Mouse (Mus musculus) thymus, postnatal 36 days (tissue): Measurements from ENCODE around the gene Msl1.

ENCODE experiments used
- DNase-seq, 2 experiments: peaks; one replicate each; pipeline ENCODE4 v3.0.0; 2022; ENCODE audit warnings: mixed read lengths in 2 of 2

Msl1 gene

DNA sequence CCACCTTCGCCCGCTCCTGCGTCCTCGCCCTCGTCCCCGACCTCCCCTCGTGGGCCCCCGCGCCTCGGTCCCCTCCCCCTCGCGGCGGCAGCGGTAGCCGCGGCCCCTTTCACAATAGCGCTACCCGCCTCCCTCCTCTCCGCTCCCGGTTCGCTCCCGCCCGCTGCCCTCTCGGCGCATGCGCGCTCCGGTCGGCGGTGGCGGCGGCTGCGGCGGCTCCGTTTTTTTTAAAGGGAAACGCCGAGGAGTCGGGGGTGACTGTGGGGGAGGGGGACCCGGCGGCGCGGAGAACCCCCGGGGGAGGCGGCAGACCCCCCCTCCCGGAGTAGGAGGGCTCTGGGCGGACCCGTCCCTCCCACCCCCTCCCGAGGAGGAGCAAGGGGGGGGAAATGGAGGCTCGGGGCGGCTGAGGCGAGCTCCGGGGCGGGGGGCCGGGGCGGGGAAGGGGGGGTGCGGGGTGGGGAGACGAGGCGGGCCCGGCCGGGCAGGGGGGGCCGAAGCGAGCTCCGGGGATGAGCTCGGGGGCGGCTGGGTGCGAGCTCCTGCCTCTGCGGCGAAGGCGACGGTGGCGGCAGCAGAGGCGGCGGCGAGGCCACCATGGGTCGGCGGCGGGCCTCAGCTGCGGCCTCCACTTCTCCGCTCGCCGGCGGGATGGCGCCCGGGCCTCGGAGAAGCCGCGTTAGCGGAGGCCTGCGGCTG, at the start of gene Msl1:
Msl1 (plus strand) TSS at position 502 of the 699 bp plus-strand sequence.
- peak; percentile 88 to 92 for DNase-seq

DNA sequence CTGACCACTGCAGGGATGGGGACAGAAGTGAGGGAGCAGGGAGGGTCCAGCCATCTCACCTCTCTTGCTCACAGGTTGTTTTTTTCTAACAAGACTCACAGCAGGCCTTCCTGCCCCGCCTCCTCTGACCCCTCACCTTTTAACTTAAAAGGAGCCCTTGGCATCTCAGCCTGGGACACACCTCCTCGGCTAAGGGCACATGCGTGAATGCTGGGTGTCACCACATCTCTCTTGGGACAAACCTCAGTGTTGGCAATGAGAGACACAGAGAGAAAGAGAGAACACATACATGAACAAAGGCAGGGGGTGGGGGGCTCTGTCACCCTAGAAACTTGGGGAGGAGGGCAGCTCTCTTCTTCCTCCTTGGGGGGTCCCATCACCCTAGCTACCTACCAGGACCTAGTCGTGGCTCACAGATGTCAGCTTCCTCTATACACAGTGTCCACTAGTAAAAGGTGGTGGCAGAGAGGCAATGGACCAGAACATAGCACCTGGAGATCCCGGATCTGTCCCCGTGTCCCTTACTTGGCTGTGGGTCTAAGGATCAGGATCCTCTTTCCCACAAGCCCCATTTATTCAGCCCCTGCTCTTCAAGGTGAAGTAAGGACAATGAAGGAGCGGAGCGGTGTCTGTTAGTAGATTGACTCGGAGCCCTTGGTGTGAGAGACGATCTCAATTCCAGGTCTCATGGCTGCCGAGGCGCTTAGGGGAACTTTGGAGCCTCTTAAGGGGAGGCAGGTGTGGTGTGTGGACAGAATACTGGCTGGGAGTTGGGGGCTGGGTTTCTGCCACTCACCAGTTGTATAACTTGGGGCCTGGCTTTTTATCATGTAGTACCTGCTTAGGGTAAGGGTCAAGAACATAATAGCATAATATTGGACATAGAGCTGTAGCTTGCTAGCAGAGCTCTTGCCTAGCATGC, 49.1 kb upstream of the Msl1 start:
- DNase-seq, result no peak

DNA sequence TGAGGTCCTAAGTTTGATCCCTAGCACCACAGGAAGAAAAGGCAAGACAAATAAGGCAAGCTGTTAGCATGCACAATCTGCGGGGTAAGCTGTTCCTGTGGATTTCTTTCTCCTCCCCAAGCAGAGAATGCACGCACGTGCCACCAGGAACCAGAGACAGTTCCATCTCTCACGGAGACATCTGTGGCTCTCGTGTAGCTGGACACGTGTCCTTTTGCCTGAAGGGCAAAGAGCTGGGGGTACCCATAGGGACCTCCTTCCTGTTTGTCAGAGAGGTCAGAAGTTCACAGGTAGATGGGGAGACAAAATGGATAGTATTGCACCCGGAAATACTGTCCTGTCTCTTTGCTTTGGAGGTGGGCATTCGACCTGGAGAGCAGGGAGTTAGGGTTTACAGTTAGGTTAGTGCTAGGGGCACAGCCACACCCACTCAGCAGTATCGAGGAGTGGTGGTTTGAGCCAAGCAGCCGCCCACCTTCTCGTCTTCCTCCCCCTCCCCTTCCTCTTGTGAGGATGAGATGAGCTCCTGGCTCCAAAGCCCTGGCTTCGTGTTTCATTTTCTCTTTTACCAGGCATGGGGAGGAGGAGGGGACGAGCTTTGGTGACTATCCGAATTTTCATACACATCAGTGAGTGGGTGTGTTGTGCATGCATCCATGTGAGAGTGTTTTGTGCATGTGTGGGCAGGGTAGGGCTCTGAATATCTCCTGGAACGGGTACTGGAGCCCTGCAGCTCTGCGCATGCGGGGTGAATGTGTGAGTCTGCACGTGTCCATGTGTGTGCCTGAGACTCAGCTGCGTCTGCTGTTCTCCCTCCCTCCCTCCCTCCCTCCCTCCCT, 48.2 kb upstream of the Msl1 start:
- peak; percentile 78 to 84 for DNase-seq

DNA sequence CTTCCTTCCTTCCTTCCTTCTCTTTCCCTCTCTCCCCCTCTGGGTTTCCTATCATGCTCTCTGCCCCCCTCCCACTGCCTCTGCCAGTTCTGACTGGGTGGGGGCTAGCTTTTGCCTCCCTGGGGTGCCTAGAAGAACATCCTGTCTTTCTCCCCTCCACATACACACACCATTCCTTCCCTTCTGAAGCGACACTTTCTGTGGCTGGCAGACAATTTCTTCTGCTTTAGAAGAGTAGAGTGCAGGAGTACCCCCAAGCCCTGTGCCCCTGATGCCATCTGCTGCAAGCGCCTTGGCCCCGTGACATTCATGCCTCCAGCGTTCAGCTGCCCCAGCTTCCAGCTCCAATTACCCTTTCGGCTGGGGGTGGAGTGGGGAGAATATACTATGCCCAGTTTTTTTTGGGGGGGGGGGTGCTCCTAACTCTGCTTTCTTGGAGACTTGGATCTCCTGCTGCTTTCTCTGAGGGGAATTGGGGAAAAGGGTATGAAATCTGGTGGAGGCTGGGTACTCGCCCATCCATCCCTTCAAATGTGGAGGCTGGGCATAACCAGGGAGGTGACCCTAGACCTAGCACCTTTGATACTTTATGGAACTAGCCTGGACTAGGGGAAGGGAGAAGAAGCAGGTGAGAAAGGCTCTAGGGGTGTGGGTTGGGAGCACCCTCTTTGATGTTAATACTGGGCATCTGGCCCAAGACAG, 47.4 kb upstream of the Msl1 start:
- DNase-seq, result peak in 1 of 2 experiments; percentile 40

DNA sequence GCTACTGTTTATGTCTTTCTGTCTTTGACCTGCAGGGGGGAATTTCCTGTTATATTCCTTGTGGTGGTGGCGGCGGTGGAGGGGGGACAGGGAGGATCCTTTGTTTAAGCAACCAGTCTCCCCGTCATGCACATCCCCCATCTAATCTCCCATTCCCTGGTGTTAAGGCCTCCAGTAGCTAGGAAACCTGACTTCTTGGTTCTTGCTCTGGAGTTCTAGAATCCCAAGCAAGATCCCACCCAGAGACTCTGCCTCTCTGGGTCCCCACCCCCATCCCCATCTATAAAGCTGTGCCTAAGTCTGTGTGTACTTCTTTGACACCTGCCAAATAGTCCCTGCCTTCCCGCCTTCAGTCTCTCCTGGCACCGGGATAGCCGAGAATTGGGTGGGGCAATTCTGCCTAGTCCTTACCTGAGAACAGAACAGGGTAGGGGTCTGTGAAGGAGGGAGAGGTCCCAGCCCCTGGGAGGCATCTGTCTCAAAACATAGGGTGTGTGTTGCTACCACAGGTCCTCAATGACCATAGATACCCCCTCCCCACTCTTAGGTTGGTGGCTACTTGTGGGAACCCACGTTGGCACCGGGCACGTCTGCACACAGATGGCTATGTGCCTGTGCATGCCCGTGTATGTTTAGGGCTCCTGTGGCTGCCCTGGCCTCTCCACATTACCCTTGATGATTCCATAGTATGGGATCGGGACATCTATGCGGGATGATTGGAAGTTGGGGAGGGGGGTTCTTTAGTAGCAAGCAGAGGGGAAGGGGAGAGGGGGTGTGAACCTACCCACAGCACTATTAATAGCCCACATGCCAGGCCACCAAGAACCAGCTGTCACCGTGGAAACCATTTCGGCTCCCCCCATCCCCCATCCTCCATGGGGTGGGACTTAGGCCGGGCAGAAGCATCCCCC, 46.6 kb upstream of the Msl1 start:
- DNase-seq, result no peak

DNA sequence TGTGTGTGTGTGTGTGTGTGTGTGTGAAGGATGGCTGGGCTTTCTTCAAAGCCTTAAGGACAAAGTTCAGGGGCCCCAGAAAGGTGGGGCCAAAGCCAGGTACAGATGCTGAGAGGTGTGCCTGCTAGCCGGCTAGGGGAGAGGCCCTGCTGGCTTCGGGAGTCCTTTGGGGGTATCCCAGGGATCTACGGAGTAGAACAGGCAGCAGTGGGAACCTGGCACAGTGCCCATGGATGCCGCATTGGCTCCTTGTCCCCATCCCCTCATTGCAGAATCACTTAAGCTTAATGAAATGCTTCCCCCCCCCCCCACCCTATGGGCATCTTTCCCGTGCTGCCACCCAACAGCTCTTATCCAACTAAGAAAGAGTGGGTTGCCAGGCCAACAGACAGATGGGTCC, 45.6 kb upstream of the Msl1 start:
- no peak for DNase-seq

DNA sequence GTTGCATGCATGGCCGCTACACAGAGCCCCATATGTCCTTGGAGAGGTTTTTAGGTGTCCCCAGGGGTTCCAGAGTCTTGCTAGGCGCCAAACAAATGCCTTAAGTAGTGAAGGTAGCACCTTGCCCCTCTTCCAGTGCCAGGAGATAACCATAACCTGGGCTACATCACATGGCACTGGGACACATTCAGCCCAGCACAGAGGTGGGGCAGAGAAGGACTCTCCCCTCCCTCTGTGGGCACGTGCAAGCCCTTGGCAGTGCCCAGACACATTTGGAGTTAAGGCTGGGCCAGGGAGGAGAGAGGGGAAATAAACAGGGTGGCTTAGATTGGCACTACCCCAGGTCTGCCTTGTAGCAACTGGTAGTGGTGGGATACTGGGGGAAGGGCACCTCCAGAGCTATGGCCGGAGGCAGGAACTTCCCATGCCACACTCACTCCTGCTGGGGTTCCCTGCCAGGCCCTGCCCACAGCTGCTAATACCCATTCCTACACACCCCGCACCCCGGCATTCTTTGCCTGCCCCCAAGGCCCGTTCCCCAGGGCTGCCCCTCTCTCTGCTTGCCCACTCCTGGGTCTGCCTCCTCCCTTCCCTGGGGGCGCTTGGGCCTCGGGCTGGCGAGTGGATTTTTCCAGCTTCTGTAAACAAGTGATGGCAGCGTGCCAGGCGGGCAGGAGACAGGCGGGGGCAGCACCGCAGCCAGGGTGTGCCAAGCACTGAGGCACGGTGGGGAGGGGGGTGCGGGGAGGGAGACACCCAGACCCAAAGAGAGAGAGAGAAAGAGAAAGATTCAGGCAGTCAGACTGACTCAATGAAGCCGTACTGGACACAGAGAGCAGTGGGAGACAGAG, 44.7 kb upstream of the Msl1 start:
- DNase-seq, result no peak

DNA sequence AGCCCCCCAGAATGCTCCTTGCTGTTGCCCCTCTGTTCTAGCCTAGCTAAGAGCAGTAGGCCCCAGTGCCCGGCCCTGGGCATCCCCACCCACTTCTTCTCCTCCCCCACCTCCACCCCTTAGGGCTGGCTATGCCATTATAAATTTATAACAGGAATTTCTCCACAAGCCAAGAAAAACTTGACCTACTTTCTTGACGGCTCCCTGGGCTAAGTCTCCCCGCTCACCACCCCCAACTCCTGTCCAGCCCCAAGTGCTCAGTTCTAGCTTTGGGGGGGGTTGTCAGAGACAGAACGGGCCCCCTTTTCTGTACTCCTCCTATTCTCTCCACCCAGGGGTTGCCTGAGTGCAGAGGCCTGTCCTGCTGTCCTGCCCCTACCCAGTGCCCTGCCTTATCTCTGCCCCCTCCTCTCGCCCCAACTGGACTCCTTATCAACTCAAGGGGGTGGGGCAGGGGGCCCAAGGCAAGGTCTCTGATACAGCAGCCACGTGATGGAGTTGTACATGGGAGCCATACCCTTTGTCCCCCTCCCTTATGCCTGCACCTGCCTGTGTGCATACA, 44.0 kb upstream of the Msl1 start:
- DNase-seq, result no peak

- DNase-seq, result no peak
Measured at GRCm38 (mm10) chr11:98752562-98753140, 42.7 kb upstream of the Msl1 start.

DNA sequence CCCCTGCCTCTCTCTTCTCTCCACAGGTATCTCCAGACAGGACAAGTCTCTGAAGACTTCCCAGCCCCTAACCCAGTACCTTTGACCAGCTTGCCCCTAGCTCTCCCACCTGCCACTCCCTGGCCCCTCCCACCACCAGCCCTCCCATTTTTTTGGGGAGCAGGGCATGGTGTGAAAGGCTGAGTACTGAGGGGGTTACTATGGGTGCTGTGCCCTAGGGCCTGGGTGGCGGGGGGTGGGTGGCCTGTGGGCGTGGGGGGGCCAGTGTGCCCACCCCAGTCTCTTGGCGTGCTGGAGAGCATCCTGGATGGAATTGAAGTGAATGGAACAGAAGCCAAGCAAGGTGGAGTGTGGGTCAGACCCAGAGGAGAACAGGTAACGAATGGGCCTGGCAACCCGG, 42.1 kb upstream of the Msl1 start:
- DNase-seq, result no peak

DNA sequence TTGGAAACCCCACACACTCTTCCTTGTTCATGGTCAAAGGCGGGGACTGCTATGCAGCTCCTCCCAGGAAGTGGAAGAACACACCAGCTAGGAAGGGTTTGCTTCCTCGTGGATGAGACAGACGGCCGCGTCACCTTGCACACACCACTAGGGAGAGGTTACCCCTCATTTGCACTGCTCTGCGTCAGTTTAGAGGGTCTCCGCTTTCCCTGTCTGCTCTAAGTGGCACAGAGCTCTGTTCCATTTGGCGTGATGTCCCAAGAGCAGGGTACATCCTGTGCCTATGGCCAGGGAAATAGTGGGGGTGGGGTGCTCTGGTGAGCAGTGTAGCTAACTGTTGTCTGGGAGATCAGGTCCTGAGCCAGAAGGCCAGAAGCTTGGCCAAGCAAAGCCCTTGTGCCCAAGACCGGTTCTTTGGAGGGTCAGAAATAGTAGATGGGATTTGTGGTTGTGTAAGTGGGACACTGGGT, 41.1 kb upstream of the Msl1 start:
- no peak for DNase-seq

DNA sequence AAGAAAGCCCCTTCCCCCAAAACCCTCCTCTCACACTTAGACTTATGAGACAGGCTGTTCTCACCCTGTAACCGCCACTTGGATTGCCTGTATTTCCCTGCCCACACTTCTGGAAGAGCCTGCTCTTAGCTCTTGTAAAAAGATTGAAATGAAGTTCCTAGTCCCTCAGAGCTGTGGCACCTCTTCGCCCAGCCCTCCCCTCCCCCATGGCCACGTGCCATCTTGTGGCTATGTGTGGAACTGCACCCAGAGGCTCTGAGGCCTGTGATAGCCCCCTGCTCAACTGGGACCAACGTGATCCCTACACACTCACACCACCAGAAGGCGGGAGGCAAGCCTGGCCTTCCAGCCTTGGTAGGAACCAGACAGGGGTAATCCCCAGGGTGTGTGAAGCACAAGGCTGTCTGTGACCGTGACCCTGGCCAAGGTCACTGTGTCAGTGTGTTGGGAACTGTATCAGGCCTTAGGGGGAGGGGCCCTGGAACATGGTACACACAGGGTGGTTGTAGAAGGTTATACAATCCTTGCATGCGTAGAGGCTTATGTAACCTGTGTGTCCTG, 40.6 kb upstream of the Msl1 start:
- peak; percentile 77 to 82 for DNase-seq

- DNase-seq, result no peak
Measured at GRCm38 (mm10) chr11:98755726-98756380, 39.5 kb upstream of the Msl1 start.

DNA sequence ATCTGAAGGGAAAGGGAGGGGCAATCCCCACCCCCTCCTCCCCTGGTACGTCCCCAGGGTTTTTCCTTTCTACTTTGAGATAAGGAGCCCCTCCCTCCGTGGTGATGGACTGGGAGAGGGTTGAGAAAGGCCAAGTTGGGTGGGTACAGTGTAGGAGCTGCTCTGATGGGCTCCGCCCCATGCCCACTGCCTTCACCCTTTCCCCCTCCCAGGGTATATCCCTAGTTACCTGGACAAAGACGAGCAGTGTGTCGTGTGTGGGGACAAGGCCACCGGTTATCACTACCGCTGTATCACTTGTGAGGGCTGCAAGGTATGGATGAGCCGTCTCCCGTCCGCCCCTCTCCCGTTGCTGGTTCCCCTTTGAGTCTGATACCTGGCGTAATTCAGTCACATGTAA, 38.6 kb upstream of the Msl1 start:
- DNase-seq, result no peak

- no peak for DNase-seq
Measured at GRCm38 (mm10) chr11:98761939-98762338, 33.4 kb upstream of the Msl1 start.

DNA sequence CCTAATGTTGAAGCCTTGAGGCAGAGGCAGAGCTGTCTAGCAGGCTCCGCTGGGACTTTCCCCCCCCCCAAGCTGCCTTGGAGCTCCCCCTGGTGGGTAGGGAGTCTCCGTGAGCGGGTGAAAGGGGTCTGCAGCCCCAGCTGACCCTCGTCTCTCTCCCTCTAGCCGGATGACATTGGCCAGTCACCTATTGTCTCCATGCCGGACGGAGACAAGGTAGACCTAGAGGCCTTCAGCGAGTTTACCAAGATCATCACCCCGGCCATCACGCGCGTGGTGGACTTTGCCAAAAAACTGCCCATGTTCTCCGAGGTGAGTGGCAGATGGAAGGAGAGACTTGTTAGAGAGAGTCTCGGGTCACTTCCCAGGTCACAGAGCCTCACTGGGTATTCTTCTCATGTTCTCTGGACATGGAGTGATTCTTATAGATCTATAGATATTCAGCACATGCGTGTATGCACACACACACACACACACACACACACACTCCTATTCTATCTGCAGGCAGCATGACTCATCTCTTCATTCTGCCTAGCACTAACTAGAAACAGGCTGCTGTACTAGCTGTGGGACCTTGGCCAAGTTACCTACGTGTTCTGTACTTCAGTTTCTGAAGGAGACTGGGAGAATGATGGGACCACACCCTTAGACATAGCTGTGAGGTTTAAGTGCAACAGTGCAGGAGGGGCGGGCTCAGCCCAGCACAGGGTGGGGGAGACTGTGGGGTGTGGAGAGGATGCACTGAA, 32.4 kb upstream of the Msl1 start:
- DNase-seq, result no peak

DNA sequence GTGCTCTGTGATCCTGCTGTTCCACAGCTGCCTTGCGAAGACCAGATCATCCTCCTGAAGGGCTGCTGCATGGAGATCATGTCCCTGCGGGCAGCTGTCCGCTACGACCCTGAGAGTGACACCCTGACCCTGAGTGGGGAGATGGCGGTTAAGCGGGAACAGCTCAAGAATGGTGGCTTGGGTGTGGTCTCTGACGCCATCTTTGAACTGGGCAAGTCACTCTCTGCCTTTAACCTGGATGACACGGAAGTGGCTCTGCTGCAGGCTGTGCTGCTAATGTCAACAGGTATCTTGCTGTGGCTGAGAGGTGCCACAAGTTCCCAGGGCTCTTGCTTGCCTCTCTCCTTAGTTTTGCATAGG, 31.8 kb upstream of the Msl1 start:
- DNase-seq, result no peak

DNA sequence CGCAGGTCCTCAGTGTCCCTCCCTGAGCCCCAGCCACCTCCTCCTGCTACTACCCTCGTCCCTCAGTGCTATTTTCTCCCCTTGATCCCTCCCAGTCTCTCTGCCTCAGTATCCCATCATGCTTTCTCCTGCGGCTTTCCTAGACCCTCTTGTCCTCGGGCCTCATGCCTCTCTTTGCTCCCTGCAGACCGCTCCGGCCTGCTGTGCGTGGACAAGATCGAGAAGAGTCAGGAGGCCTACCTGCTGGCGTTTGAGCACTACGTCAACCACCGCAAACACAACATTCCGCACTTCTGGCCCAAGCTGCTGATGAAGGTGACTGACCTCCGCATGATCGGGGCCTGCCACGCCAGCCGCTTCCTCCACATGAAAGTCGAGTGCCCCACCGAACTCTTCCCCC, 31.2 kb upstream of the Msl1 start:
- no peak for DNase-seq
